Mouse (Mus musculus): ENCODE data around the gene Gm20481. TPM values are rescaled to one million over a fixed set of nuclear protein-coding genes. Genes with fewer than 3 reads are reported as not detected.
"Not testable (repeated sequence)": the region's sequence is repeated elsewhere in the genome, so short reads cannot be mapped to it uniquely, and the experiment has no call there.

The Gm20481 gene
- not detected in 2 replicates for polyA plus RNA-seq (2012; rRNA removed)

DNA sequence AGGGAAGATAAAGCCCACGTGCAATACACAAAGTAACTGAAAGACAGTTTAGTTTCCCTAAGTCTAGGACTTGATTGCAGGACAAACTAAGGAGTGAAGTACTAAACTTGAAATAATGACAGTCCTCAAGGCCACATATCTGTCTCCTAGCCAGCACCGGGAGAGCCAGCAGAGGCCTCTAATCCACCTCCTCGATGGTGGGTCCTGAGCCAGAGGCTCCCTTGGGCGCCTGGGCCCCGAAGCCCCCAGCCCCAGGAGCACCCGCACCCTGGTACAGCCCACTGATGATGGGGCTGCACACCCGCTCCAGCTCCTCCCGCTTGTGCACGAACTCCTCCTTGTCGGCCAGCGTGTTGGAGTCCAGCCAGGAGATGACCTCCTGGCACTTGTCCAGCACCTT, at the start of gene Gm20481:
Gene Gm20481 (plus strand): TSS at position 91 of the 400 bp plus-strand sequence.
- H3K36me3 ChIP-seq (ENCODE audit: control insufficient read depth, insufficient read depth, low read length); DNase-seq (ENCODE audit: low read depth in 1 of 2, low spot score in 2 of 2); H3K4me1 ChIP-seq (ENCODE audit: control insufficient read depth, insufficient read depth, insufficient read length); H3K27me3 ChIP-seq (ENCODE audit: control insufficient read depth, insufficient read depth, low read length); H3K27ac ChIP-seq (ENCODE audit: insufficient read depth, low read length); H3K4me3 ChIP-seq (ENCODE audit: extremely low read depth, insufficient read depth, insufficient read length): not testable (repeated sequence)
- 78% methylated on average over 8 of the region's 11 CpGs for WGBS

DNA sequence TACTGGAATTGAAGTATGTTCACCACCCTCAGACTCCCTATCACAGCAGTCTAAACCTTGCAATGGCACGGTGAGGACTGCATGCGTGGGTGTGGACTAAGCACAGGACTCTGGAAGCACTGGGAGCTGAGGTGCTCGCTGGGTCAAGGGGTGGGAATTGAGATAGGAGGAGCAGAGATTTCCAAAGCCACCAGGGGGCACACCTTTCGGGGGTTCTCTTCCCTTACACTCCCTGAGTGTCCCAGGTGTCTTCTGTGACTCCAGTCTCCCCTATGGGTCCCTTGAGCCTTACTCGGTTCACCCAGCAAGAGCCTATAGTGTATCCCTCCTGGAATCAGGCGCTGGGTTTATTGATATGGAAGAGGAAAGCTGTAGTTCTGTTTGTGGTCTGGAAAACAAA, 46.8 kb upstream of the Gm20481 start:
- Histone ChIP-seq H3K4me1 (ENCODE audit: control insufficient read depth, insufficient read depth, insufficient read length) (no peaks in the 10 kb centered on the region), H3K4me3 (ENCODE audit: extremely low read depth, insufficient read depth, insufficient read length) (no peak overlapping the region), H3K27ac (ENCODE audit: insufficient read depth, low read length) (no peak overlapping the region), H3K27me3 (ENCODE audit: control insufficient read depth, insufficient read depth, low read length) (no peaks in the 10 kb centered on the region), H3K36me3 (ENCODE audit: control insufficient read depth, insufficient read depth, low read length) (no peaks in the 10 kb centered on the region)
- DNase-seq (ENCODE audit: low read depth in 1 of 2, low spot score in 2 of 2): no peak
- TF ChIP-seq CTCF (IDR thresholded peaks at IDR 0.05; ENCODE audit: extremely low read depth, insufficient read depth, insufficient read length, insufficient replicate concordance) (no peak), POLR2A (IDR thresholded peaks at IDR 0.05; ENCODE audit: low read depth, low read length) (no peak)
- 68% methylated on average over 6 of the region's 6 CpGs for WGBS

DNA sequence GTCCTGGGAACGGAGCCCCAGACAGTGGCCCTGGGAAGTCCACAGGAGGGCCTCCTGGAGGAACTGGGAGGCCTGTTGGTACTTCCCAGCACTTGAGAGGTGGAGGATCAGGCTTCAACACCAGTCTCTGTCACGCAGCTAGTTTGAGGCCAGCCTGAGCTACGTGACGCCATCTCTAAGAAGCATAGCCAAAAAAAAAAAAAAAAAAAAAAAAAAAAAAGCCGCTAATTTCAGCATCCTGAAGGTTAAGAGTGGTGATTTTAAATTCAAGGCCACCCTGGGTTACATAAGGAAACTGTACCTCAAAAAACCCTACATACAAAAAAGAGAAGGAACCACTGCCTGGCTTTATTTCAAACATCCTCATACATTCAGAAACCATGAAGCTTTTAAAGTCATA, 45.5 kb upstream of the Gm20481 start:
- H3K27me3 ChIP-seq (ENCODE audit: control insufficient read depth, insufficient read depth, low read length): no peaks in the 10 kb centered on the region
- WGBS: 47% methylated on average over 5 of the region's 5 CpGs
- no peak for DNase-seq (ENCODE audit: low read depth in 1 of 2, low spot score in 2 of 2)
- no peak overlapping the region for H3K27ac ChIP-seq (ENCODE audit: insufficient read depth, low read length)
- no peak overlapping the region for H3K4me3 ChIP-seq (ENCODE audit: extremely low read depth, insufficient read depth, insufficient read length)
- TF ChIP-seq CTCF (IDR thresholded peaks at IDR 0.05; ENCODE audit: extremely low read depth, insufficient read depth, insufficient read length, insufficient replicate concordance) (no peak), POLR2A (IDR thresholded peaks at IDR 0.05; ENCODE audit: low read depth, low read length) (no peak)
- H3K4me1 ChIP-seq (ENCODE audit: control insufficient read depth, insufficient read depth, insufficient read length): no peaks in the 10 kb centered on the region
- no peaks in the 10 kb centered on the region for H3K36me3 ChIP-seq (ENCODE audit: control insufficient read depth, insufficient read depth, low read length)

DNA sequence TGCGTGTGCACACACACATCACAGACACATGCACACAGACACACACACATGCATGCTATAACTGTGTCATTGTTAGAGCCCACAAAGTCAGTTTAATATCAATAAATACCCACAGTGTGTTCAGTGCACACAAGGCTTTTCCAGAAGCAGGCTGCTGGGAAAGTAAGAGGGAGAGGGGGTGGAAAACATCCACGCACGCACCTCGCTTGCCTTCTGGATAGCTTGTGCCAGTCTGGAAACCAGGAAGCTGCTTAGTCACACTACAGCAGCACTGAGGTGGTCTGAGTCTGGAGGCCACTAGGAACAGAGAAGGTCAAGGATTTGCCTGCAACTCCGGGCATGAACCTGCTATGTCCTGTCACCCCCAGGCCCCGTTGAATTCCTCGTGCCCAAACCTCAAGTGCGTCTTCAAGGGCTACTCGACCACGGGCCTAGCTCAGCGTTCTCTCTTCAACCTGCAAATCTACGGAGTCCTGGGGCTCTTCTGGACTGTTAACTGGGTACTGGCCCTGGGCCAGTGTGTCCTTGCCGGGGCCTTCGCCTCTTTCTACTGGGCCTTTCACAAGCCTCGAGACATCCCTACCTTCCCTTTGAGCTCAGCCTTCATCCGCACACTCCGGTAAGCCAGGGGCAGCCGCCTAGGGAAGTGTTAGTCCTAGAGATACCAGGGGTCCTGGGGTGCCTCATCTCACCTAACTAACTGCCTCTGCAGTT, 42.2 kb upstream of the Gm20481 start:
- WGBS: 91% methylated on average over 18 of the region's 18 CpGs
- Histone ChIP-seq H3K4me3 (ENCODE audit: extremely low read depth, insufficient read depth, insufficient read length) (no peak overlapping the region), H3K27ac (ENCODE audit: insufficient read depth, low read length) (no peak overlapping the region), H3K27me3 (ENCODE audit: control insufficient read depth, insufficient read depth, low read length) (no peaks in the 10 kb centered on the region), H3K36me3 (ENCODE audit: control insufficient read depth, insufficient read depth, low read length) (no peaks in the 10 kb centered on the region), H3K4me1 (ENCODE audit: control insufficient read depth, insufficient read depth, insufficient read length) (peaks cover 4% of the 10 kb centered on the region; the same call in 1 of the 2 replicates)
- TF ChIP-seq POLR2A (IDR thresholded peaks at IDR 0.05; ENCODE audit: low read depth, low read length) (no peak), CTCF (IDR thresholded peaks at IDR 0.05; ENCODE audit: extremely low read depth, insufficient read depth, insufficient read length, insufficient replicate concordance) (no peak)
- DNase-seq (ENCODE audit: low read depth in 1 of 2, low spot score in 2 of 2): no peak

DNA sequence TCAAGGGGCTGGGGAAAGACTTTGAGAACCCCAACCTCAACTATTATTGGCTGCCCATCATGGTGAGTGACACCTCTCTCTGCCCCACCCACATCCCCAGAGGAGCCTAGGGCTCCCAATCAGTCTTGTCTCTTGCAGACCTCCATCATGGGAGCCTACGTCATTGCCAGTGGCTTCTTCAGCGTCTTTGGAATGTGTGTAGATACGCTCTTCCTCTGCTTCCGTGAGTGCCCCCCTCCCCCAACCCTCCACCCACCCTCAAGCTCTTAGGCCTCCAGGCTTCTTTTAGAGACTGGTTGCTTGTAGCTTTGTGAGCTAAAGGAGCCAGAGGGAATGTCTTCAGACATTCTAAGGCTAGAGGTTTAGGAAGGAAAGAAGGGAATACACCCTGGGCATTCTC, 40.9 kb upstream of the Gm20481 start:
- no peak for TF ChIP-seq POLR2A (IDR thresholded peaks at IDR 0.05; ENCODE audit: low read depth, low read length)
- no peak for TF ChIP-seq CTCF (IDR thresholded peaks at IDR 0.05; ENCODE audit: extremely low read depth, insufficient read depth, insufficient read length, insufficient replicate concordance)
- peaks cover 5% of the 10 kb centered on the region; the same call in 1 of the 2 replicates for H3K4me1 ChIP-seq (ENCODE audit: control insufficient read depth, insufficient read depth, insufficient read length)
- WGBS: 85% methylated on average over 4 of the region's 4 CpGs

DNA sequence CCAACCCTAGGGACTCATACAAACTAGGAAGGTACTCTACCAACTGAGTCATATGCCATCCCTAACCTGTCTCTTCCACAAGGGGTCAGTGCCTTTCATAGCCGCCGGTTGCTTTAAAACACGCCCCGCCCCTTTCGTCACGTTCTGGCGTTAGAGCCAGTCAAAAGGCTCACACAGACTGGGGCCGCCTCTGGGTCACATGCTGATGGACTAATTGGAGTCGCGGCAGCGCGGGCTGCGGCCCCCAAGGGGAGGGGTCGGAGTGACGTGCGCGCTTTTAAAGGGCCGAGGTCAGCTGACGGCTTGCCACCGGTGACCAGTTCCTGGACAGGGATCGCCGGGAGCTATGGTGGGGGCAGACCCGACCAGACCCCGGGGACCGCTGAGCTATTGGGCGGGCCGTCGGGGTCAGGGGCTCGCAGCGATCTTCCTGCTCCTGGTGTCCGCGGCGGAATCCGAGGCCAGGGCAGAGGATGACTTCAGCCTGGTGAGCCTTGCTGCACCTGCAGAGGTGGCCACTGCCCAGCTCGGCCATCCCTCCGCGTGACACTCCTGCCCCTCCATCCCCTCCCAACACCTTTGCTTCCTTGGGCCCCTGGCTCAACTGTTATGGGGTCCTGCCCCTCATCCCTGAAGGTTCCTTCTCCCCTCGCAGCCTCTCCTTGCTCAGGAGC, 38.5 kb upstream of the Gm20481 start, which contains the start of gene Neu1:
Gene Neu1 (plus strand): TSS at position 193 of the 674 bp plus-strand sequence.
- H3K4me3 ChIP-seq (ENCODE audit: extremely low read depth, insufficient read depth, insufficient read length): peak within 1 kb of the TSS; percentile 82
- WGBS: 1% methylated on average over 34 of the region's 38 CpGs
- H3K36me3 ChIP-seq (ENCODE audit: control insufficient read depth, insufficient read depth, low read length): peaks cover 13% of the 10 kb centered on the region
- TF ChIP-seq CTCF (IDR thresholded peaks at IDR 0.05; ENCODE audit: extremely low read depth, insufficient read depth, insufficient read length, insufficient replicate concordance) (peak; percentile 52; the same call in 1 of the 2 replicates), POLR2A (IDR thresholded peaks at IDR 0.05; ENCODE audit: low read depth, low read length) (peak; percentile 35; the same call in 1 of the 2 replicates)
- H3K27me3 ChIP-seq (ENCODE audit: control insufficient read depth, insufficient read depth, low read length): no peaks in the 10 kb centered on the region
- H3K27ac ChIP-seq (ENCODE audit: insufficient read depth, low read length): peak within 1 kb of the TSS; percentile 79
- DNase-seq (ENCODE audit: low read depth in 1 of 2, low spot score in 2 of 2): peak; percentile 97 to 98
- peaks cover 5% of the 10 kb centered on the region; the same call in 1 of the 2 replicates for H3K4me1 ChIP-seq (ENCODE audit: control insufficient read depth, insufficient read depth, insufficient read length)

More for the DNA sequence above, 40.9 kb upstream of the Gm20481 start:
- Histone ChIP-seq H3K4me3 (ENCODE audit: extremely low read depth, insufficient read depth, insufficient read length) (no peak overlapping the region), H3K27ac (ENCODE audit: insufficient read depth, low read length) (no peak overlapping the region), H3K36me3 (ENCODE audit: control insufficient read depth, insufficient read depth, low read length) (peaks cover 1% of the 10 kb centered on the region; the same call in 1 of the 2 replicates), H3K27me3 (ENCODE audit: control insufficient read depth, insufficient read depth, low read length) (no peaks in the 10 kb centered on the region)
- no peak for DNase-seq (ENCODE audit: low read depth in 1 of 2, low spot score in 2 of 2)

DNA sequence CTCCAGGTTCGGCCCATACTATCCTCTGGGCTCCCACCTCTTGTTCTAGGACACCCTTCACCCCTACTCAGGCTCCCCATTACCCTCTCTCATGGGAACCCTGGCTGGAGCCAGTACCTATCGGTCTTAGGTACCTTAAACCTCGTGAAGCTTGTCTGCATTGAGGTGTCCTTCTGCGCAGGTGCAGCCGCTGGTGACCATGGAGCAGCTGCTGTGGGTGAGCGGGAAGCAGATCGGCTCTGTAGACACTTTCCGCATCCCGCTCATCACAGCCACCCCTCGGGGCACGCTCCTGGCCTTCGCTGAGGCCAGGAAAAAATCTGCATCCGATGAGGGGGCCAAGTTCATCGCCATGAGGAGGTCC, 38.0 kb upstream of the Gm20481 start:
- Histone ChIP-seq H3K27ac (ENCODE audit: insufficient read depth, low read length) (peak overlapping the region; percentile 79), H3K36me3 (ENCODE audit: control insufficient read depth, insufficient read depth, low read length) (peaks cover 13% of the 10 kb centered on the region), H3K4me1 (ENCODE audit: control insufficient read depth, insufficient read depth, insufficient read length) (peaks cover 5% of the 10 kb centered on the region; the same call in 1 of the 2 replicates), H3K27me3 (ENCODE audit: control insufficient read depth, insufficient read depth, low read length) (no peaks in the 10 kb centered on the region), H3K4me3 (ENCODE audit: extremely low read depth, insufficient read depth, insufficient read length) (peak overlapping the region; percentile 82)
- peak in 1 of 2 experiments; percentile 42 for DNase-seq (ENCODE audit: low read depth in 1 of 2, low spot score in 2 of 2)
- 5% methylated on average over 14 of the region's 14 CpGs for WGBS
- TF ChIP-seq CTCF (IDR thresholded peaks at IDR 0.05; ENCODE audit: extremely low read depth, insufficient read depth, insufficient read length, insufficient replicate concordance) (no peak), POLR2A (IDR thresholded peaks at IDR 0.05; ENCODE audit: low read depth, low read length) (no peak)
